Mouse (Mus musculus) lung, adult 10 weeks (tissue): ENCODE results near the gene Med24. TPM values are rescaled to one million over a fixed set of nuclear protein-coding genes. Genes with fewer than 3 reads are reported as not detected.

Experiments used
- polyA plus RNA-seq: library from polyadenylated mRNA; stranded (reverse); fragments of 350-450 nt; fragmentation: Illumina TruSeq; extraction: RNeasy Lipid Tissue Mini Kit (QIAGEN cat#74804); gene quantifications from one replicate; pipeline ENCODE4 v1.2.3, GENCODE M21; 2014; ENCODE audit warnings: low read depth, low replicate concordance; ENCODE audit not compliant: insufficient read depth

Med24 gene
- polyA plus RNA-seq: 13.2 TPM

DNA sequence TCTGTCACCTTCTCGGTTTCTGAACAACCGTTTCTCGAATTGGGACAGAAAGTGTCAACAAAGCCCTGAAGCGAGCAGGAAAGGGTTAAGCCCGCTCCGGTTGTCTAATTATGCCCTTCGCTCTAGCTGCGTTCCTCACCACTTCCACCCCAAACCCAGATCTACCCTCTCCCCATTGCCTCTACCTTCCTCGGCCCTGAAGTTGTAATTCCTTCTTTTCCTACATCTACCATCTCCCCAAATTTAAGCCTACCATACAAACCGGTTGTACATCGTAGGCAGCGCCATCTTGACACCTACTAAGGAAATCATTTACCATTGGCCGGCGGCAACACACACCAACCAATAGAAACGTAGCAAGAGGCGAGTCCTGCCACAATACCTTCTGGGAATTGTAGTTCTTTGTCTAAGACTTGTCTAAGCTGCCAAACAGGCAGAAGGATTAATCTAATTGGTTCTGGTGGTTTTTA lies at the start of gene Med24:
Gene Med24 (minus strand): TSS at position 317 of the 470 bp plus-strand sequence.

DNA sequence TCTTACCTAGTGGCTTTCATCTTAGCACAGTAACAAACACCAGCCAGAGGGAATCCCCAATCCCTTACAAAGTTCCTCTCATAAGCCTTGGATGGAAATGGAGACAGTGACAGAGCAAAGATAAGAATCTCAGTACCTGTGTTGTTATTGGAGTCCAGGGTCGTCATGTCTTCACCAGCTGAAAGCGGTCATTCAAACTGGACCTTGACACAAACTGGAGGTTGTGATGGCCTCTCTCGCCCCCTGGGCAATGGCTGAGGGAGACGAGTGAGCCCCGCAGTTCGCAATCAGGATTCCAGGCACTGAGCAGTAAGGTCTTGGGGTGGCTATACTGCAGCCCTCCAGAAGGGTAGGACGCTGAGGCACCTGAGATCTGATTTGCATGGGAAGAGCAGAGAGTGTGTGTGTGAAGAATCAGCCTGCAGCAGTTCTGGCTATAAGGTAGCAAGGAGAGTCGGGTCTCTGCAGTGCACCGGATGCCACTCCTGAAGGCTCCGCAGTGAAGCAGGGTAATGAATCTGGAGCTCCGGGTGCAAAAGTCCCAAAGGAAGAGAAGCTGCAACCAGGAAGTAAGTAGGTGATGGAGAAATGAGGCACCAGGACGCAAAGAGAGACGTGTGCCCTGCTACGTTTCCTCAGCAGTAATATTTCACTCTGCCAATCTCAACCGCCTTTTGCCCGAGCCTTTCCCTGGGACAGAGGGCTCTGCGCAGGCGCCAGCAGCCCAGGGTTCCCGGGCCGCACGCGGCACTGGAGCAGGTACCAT lies 45.5 kb upstream of the Med24 start, which contains the start of gene Nr1d1:
Gene Nr1d1 (minus strand): TSS at position 752 of the 766 bp plus-strand sequence.

DNA sequence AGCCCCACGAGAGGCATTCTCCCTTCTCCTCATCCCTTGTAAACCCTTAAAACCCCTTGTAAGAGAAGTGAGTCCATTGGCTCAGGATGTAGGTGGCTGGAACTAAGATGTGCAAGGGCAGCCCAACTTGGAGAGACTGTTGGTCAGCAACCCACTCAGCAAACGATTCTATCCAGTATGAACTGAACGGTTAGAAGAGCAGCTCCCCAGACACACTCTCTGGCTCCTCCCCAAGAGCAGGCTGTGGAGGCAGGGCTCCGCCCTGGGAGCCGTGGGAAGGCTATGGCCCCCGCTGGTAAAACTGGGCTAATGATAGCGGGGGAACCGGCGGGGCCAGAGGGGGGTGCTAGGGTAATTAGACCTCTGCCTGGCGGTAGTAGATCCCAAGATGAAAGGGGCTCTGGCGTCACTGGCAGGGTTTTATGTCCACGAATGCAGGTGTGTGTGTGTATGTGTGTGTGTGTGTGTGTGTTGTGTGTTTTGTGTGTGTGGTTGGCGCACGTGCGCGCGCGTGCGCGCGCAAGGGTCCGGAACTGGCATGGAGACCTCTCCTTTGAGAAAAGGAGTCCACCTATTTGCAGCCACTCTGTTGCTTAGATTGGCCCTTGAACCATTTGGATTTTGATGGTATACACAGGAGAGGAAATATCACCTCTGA lies 11.3 kb upstream of the Med24 start, which contains the start of gene Thra:
Gene Thra (plus strand): TSS at position 246 of the 658 bp plus-strand sequence.

DNA sequence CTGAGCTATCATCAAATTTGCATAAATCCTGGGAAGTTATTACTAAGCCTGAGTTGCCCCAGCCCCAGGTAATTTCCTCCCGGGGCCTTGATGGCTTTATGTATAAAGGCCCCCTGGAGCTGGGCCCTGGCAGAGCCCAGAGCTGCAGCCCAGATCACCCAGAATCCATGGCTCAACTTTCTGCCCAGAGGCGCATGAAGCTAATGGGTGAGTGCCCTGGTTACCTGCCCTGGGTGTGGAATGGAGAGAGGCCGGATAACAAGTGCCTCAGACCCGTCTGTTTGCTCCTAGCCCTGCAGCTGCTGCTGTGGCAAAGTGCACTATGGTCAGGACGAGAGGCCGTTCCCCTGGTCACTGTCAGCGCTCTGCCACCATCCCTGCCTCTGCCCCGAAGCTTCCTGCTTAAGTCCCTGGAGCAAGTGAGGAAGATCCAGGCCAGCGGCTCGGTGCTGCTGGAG lies 28.0 kb downstream of the Med24 start, which contains the start of gene Csf3:
Gene Csf3 (plus strand): TSS at position 51 of the 458 bp plus-strand sequence.

DNA sequence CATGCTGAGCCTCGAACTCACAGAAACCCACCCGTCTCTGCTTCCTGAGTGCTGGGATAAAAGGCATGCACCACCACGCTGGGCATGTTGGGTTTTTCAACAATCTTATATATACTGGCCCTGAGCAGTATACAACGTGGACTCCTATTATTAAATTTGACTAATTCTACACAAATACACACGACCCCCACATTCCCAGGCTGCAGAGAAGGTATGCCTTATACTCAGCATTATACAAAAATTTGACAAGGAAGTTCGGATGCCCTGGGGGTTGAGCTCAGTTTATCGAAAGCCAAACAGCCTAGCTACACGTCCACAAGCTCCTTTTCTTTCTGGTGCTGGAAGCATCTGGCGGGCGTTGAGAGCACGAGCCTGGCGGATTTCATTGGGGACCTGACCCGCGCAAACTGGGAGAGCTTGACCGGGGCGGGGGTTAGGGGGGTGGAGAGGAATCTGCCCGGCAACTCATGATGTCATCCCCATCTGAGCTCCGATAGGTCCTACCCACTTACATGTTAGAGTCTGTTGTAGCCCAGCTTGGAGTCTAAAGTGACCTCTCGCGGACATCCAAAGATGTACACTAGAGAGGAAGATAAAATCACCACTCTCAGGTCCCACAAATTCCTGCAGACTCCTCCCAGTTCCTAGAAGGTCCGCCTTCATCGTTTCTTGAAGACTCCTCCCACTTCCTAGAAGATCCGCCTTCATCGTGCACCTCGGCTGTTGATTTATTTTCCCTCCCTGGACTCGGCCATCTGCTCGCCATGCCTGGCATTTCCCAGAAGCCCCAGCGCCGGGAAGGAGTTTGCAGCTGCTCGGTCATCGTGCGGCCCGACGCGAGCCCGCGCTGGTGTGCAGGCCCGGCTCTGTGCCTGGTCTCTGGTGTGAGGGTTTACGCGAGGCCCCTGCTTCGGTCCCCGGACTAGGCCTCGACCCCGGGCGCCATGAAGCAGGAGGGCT lies 47.2 kb downstream of the Med24 start, which contains the start of gene Psmd3:
Gene Psmd3 (plus strand): TSS at position 769 of the 960 bp plus-strand sequence.

DNA sequence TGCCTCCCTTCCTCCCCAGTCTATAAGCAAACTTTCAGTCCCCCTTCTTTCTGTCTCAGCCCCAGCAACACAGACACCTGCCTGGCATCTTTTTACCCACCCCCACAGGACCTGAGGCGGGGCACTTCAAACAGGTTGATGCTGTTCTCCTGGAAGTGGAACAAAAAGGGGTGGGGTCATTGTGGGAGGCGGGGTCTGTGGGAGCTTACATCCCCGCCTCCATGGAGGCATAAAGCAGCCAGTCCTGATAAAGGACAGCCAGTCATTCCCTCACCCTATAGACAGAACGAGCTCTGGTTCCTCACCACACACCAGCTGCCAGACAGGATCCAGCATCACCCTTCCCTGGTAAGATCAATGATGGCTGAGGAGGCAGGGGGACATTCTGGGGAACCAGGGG lies 65.1 kb downstream of the Med24 start, which contains the start of gene Gsdma:
Gene Gsdma (plus strand): TSS at position 261 of the 400 bp plus-strand sequence.

Other genes with a start within 250 kb of the Med24 start
- 3.4 TPM for gene Ikzf3, start 183.4 kb downstream of the Med24 start, polyA plus RNA-seq
- 0.31 TPM for gene Zpbp2, start 178.3 kb downstream of the Med24 start, polyA plus RNA-seq
- 36.1 TPM for gene Ormdl3, start 142.1 kb downstream of the Med24 start, polyA plus RNA-seq
- gene Lrrc3c, start 131.1 kb downstream of the Med24 start, polyA plus RNA-seq: not detected
- 0.33 TPM for gene Gm12355, start 103.8 kb downstream of the Med24 start, polyA plus RNA-seq
- not detected for gene Gsdma3, start 103.1 kb downstream of the Med24 start, polyA plus RNA-seq
- gene Gsdma2, start 82.7 kb downstream of the Med24 start, polyA plus RNA-seq: not detected
- gene Gsdma, start 65.1 kb downstream of the Med24 start, polyA plus RNA-seq: not detected
- gene Psmd3, start 46.9 kb downstream of the Med24 start, polyA plus RNA-seq: 58.6 TPM
- not detected for gene Csf3, start 28.2 kb downstream of the Med24 start, polyA plus RNA-seq
- gene Thra, start 11.2 kb upstream of the Med24 start, polyA plus RNA-seq: 71.3 TPM
- 15.6 TPM for gene Nr1d1, start 45.9 kb upstream of the Med24 start, polyA plus RNA-seq
- gene Msl1, start 66.1 kb upstream of the Med24 start, polyA plus RNA-seq: 40.5 TPM
- gene Casc3, start 75.5 kb upstream of the Med24 start, polyA plus RNA-seq: 20.7 TPM
- gene Rapgefl1, start 107.3 kb upstream of the Med24 start, polyA plus RNA-seq: 1.1 TPM
- 5.1 TPM for gene Wipf2, start 134.2 kb upstream of the Med24 start, polyA plus RNA-seq
- 0.92 TPM for gene Cdc6, start 178.4 kb upstream of the Med24 start, polyA plus RNA-seq
- gene Rara, start 198.4 kb upstream of the Med24 start, polyA plus RNA-seq: 18.0 TPM